Mouse (Mus musculus) myocyte (in vitro differentiated cells): ENCODE results near the gene Agpat4.

Experiments used
- MYOD1 ChIP-seq, 3 experiments: IDR thresholded peaks; one replicate each; pipeline ENCODE4 v1.6.1; 2011; ENCODE audit warnings: control low read depth in 2 of 3, low read depth in 2 of 3, mild to moderate bottlenecking in 2 of 3, moderate library complexity in 1 of 3; ENCODE audit not compliant: insufficient read length in 2 of 3, control insufficient read depth in 1 of 3
- POLR2A ChIP-seq: IDR thresholded peaks from one replicate; pipeline ENCODE4 v1.6.1; 2011; ENCODE audit warnings: low read depth, mild to moderate bottlenecking, control low read depth, moderate library complexity; ENCODE audit not compliant: insufficient read length
- POLR2AphosphoS2 ChIP-seq: IDR thresholded peaks from one replicate; pipeline ENCODE4 v1.6.1; 2011; ENCODE audit warnings: low read depth, control low read depth; ENCODE audit not compliant: insufficient read length
- SRF ChIP-seq: IDR thresholded peaks from one replicate; pipeline ENCODE4 v1.6.1; 2011; ENCODE audit warnings: low read depth; ENCODE audit not compliant: control insufficient read depth, insufficient read length
- TCF12 ChIP-seq: IDR thresholded peaks from one replicate; pipeline ENCODE4 v1.6.1; 2011; ENCODE audit warnings: mild to moderate bottlenecking, control low read depth; ENCODE audit not compliant: poor library complexity, insufficient read depth, severe bottlenecking

DNA sequence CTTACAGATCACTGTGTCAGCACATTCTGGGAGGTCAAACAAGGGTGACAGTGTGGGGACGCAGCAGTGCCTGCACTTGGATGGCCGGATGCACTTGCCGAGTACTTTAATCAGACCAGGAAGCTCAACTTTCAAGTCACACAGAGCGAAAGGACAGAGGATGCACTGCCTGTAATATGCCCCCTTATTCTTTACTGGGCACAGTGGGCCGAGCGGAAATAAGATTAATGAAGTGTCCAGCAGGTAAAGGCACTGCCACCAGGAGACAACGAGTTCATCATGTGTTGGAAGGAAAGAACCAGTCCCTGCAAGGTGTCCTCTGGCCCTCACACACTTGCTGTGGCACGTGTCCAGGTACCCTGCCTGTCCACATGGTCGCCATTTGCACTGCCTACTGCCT is 105.6 kb downstream of the Agpat4 start:
- TF ChIP-seq MYOD1 (IDR thresholded peaks at IDR 0.05; ENCODE audit: control insufficient read depth in 1 of 3, insufficient read length in 2 of 3, low read depth in 2 of 3) (no peak), POLR2A (no peak), TCF12 (no peak), POLR2AphosphoS2 (no peak), SRF (no peak)
